Mouse (Mus musculus) kidney, postnatal 10 days (tissue): ENCODE data around the gene Sirt7.
A peak's percentile ranks its signal among the peaks of the same experiment; 100 is the strongest.

Experiments
- DNase-seq: peaks from one replicate; pipeline ENCODE4 v3.0.0; 2021; ENCODE audit warnings: mixed read lengths

Sirt7 gene

GRCm38 (mm10) chr11:120625152-120625775, at the start of gene Sirt7:
Sirt7 (minus strand) TSS chr11:120625240.
- DNase-seq: no peak

- DNase-seq: no peak
Measured at GRCm38 (mm10) chr11:120673594-120674122, 48.6 kb upstream of the Sirt7 start.

- DNase-seq: peak; percentile 99
Measured at GRCm38 (mm10) chr11:120672687-120673593, 47.9 kb upstream of the Sirt7 start, which contains the start of gene Aspscr1. Aspscr1 (plus strand) TSS chr11:120672973.

- DNase-seq: no peak
Measured at GRCm38 (mm10) chr11:120666617-120667016, 41.6 kb upstream of the Sirt7 start.

- peak; percentile 86 for DNase-seq
Measured at GRCm38 (mm10) chr11:120665406-120665805, 40.4 kb upstream of the Sirt7 start.

GRCm38 (mm10) chr11:120663714-120664113, 38.7 kb upstream of the Sirt7 start:
- no peak for DNase-seq

- DNase-seq: no peak
Measured at GRCm38 (mm10) chr11:120662759-120663158, 37.7 kb upstream of the Sirt7 start.

GRCm38 (mm10) chr11:120661076-120661460, 36.0 kb upstream of the Sirt7 start, which contains the start of gene Notum:
Notum (minus strand) TSS chr11:120661175.
- no peak for DNase-seq

- DNase-seq: peak; percentile 63
Measured at GRCm38 (mm10) chr11:120660301-120661075, 35.4 kb upstream of the Sirt7 start.

GRCm38 (mm10) chr11:120659509-120660300, 34.7 kb upstream of the Sirt7 start:
- peak; percentile 41 for DNase-seq

- DNase-seq: peak; percentile 91
Measured at GRCm38 (mm10) chr11:120658876-120659410, 33.9 kb upstream of the Sirt7 start.

GRCm38 (mm10) chr11:120657301-120657700, 32.3 kb upstream of the Sirt7 start:
- peak; percentile 47 for DNase-seq

GRCm38 (mm10) chr11:120654741-120655140, 29.7 kb upstream of the Sirt7 start:
- no peak for DNase-seq

- DNase-seq: no peak
Measured at GRCm38 (mm10) chr11:120651872-120652271, 26.8 kb upstream of the Sirt7 start.

- DNase-seq: peak; percentile 51
Measured at GRCm38 (mm10) chr11:120648001-120648476, 23.0 kb upstream of the Sirt7 start, which contains the start of gene Myadml2. Myadml2 (minus strand) TSS chr11:120648158.

GRCm38 (mm10) chr11:120647047-120647830, 22.2 kb upstream of the Sirt7 start:
- DNase-seq: peak; percentile 12

GRCm38 (mm10) chr11:120643601-120643987, 18.6 kb upstream of the Sirt7 start, which contains the start of gene Pycr1:
Pycr1 (minus strand) TSS chr11:120643769.
- peak; percentile 94 for DNase-seq

GRCm38 (mm10) chr11:120642939-120643600, 18.0 kb upstream of the Sirt7 start:
- peak; percentile 43 for DNase-seq

- no peak for DNase-seq
Measured at GRCm38 (mm10) chr11:120641869-120642268, 16.8 kb upstream of the Sirt7 start.

GRCm38 (mm10) chr11:120641255-120641654, 16.2 kb upstream of the Sirt7 start:
- DNase-seq: no peak
